ENCODE assay signal across 8 mouse cellular contexts in genomic region chr14:97559559-97559958, GRCm38 (mm10).
A peak's percentile ranks its signal among the peaks of the same experiment; 100 is the strongest.
DNase-seq lines count a peak whose midpoint lies in the region; ATAC-seq lines count a peak whose summit lies in the region.

No protein-coding gene starts in this region.

- no peaks in the 10 kb centered on the region for H3K36me3 ChIP-seq in intestine, embryonic 16.5 days (ENCODE audit: control insufficient read depth, insufficient read depth, low read length)
- no peaks in the 10 kb centered on the region for H3K36me3 ChIP-seq in intestine, embryonic 15.5 days
- no peaks in the 10 kb centered on the region for H3K36me3 ChIP-seq in heart, embryonic 15.5 days

- no peaks in the 10 kb centered on the region for H3K9me3 ChIP-seq in intestine, embryonic 16.5 days (ENCODE audit: control insufficient read depth, low read length)
- H3K9me3 ChIP-seq in intestine, embryonic 15.5 days, result no peaks in the 10 kb centered on the region
- H3K9me3 ChIP-seq in heart, embryonic 15.5 days (replicated peaks), result no peaks in the 10 kb centered on the region

- H3K4me3 ChIP-seq in intestine, embryonic 16.5 days (ENCODE audit: low read length), result no peak overlapping the region
- no peak overlapping the region for H3K4me3 ChIP-seq in intestine, embryonic 15.5 days (replicated peaks)
- no peak overlapping the region for H3K4me3 ChIP-seq in heart, embryonic 15.5 days

- WGBS in intestine, embryonic 16.5 days, result 7% methylated on average over 1 of the region's 1 CpGs
- 2% methylated on average over 1 of the region's 1 CpGs for WGBS in intestine, embryonic 15.5 days
- WGBS in heart, embryonic 15.5 days, result 4% methylated on average over 1 of the region's 1 CpGs

- no peak overlapping the region for H3K4me2 ChIP-seq in intestine, embryonic 16.5 days (ENCODE audit: low read depth, low read length)
- no peak overlapping the region for H3K4me2 ChIP-seq in intestine, embryonic 15.5 days (replicated peaks)
- H3K4me2 ChIP-seq in heart, embryonic 15.5 days, result no peak overlapping the region

- no peak overlapping the region for H3K27ac ChIP-seq in intestine, embryonic 16.5 days (ENCODE audit: low read length)
- H3K27ac ChIP-seq in intestine, embryonic 15.5 days, result no peak overlapping the region
- no peak overlapping the region for H3K27ac ChIP-seq in heart, embryonic 15.5 days

- no peaks in the 10 kb centered on the region for H3K4me1 ChIP-seq in intestine, embryonic 16.5 days (ENCODE audit: control insufficient read depth, insufficient read depth, low read length)
- no peaks in the 10 kb centered on the region for H3K4me1 ChIP-seq in intestine, embryonic 15.5 days (replicated peaks)
- H3K4me1 ChIP-seq in heart, embryonic 15.5 days (replicated peaks), result no peaks in the 10 kb centered on the region

- H3K27me3 ChIP-seq in intestine, embryonic 16.5 days (replicated peaks; ENCODE audit: control insufficient read depth, insufficient read depth, low read length), result no peaks in the 10 kb centered on the region
- H3K27me3 ChIP-seq in intestine, embryonic 15.5 days (replicated peaks), result no peaks in the 10 kb centered on the region
- no peaks in the 10 kb centered on the region for H3K27me3 ChIP-seq in heart, embryonic 15.5 days

- H3K9ac ChIP-seq in intestine, embryonic 16.5 days (ENCODE audit: low read depth, low read length), result no peak overlapping the region
- H3K9ac ChIP-seq in intestine, embryonic 15.5 days, result no peak overlapping the region
- no peak overlapping the region for H3K9ac ChIP-seq in heart, embryonic 15.5 days

- ATAC-seq in intestine, embryonic 16.5 days, result peak; percentile 59
- ATAC-seq in intestine, embryonic 15.5 days, result no peak; the same call in 1 of the 2 replicates
- ATAC-seq in heart, embryonic 15.5 days (replicated peaks; ENCODE audit: insufficient number of reproducible peaks, insufficient read depth, low FRiP score, low read depth), result peak; percentile 50; the same call in 1 of the 2 replicates
- peak; percentile 68 for ATAC-seq in megakaryocyte-erythroid progenitor cell, adult 5-6 weeks (replicated peaks; ENCODE audit: low FRiP score, low TSS enrichment, poor library complexity, severe bottlenecking)

- DNase-seq in R1 (ENCODE audit: low read depth, low spot score), result peak; percentile 53
- no peak for DNase-seq in thymus, postnatal 25 days
- DNase-seq in left cerebral cortex, adult 9 months (ENCODE audit: low spot score in 2 of 2), result no peak
- no peak for DNase-seq in thymus, postnatal 14 days
